Mouse (Mus musculus) brain, embryonic 14.5 days (tissue): ENCODE measurements around the gene Prr36. TPM values are rescaled to one million over a fixed set of nuclear protein-coding genes. Genes with fewer than 3 reads are reported as not detected.
"Not testable (repeated sequence)": the region's sequence is repeated elsewhere in the genome, so short reads cannot be mapped to it uniquely, and the experiment has no call there.

Experiments used
- DNase-seq: peaks from one replicate; pipeline ENCODE4 v3.0.0-alpha.2; 2011; ENCODE audit warnings: low read depth
- CTCF ChIP-seq: fragments of 200-500 bp; IDR thresholded peaks from 2 replicates; pipeline ENCODE4 v1.5.1; 2012; ENCODE audit warnings: inconsistent platforms, mild to moderate bottlenecking, moderate library complexity, borderline replicate concordance; ENCODE audit not compliant: insufficient read depth, insufficient read length; ENCODE audit errors: extremely low read depth
- POLR2A ChIP-seq: fragments of 200-500 bp; IDR thresholded peaks from 2 replicates; pipeline ENCODE4 v1.6.1; 2012; ENCODE audit warnings: mild to moderate bottlenecking, inconsistent platforms, borderline replicate concordance; ENCODE audit not compliant: poor library complexity, insufficient read depth, insufficient read length, severe bottlenecking; ENCODE audit errors: extremely low read depth
- polyA plus RNA-seq: library from polyadenylated mRNA; depleted of rRNA; stranded (reverse); fragments of >200 nt; gene quantifications from 2 replicates; pipeline ENCODE4 v1.2.3, GENCODE M21; 2012; rRNA removed

Prr36 gene
- polyA plus RNA-seq: 32.7 and 82.9 TPM in 2 replicates

GRCm38 (mm10) chr8:4216791-4217621, at the start of gene Prr36:
TSS of gene Prr36 (minus strand) at chr8:4217459.
- TF ChIP-seq POLR2A: peak; percentile 59; the same call in 1 of the 2 replicates
- no peak for TF ChIP-seq CTCF
- DNase-seq: peak; percentile 96

DNA sequence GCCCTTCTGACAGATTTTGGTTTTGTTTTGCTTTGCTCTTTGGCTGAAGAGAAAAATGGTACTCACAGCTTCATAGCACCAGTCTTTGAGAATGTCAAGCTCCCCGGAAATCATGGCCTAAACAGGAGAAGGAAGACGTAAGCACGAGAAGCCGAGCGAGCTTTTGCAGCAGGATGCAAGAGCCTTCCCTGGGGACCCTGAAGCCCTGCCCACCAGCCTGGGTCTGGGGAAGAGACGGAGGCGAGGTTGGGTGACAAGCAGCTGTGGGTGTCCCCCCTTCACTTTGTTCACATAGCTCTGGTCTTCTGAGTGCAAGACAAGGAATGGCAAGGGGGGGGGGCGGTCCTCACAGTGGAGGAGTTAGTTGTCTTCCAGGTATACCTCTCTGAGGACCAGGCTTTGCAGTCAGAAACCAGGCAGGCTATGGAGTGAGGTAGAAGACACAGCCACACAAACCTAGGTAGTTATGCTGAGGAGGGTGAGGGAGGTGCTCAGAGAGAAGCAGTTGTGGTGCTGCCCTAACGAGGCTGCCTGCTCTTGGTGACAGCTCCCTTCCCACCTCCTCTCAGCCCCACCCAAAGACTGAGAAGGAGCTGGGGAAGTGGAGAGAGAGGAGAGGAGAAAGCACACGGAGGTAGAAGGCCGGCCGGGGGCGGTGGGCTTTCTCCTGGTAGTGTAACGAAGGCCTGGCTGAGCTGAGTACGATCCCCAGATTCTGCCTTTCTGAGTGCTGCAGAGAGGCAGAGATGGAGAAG, 48.1 kb upstream of the Prr36 start:
- TF ChIP-seq CTCF (no peak), POLR2A (no peak)
- DNase-seq: no peak

DNA sequence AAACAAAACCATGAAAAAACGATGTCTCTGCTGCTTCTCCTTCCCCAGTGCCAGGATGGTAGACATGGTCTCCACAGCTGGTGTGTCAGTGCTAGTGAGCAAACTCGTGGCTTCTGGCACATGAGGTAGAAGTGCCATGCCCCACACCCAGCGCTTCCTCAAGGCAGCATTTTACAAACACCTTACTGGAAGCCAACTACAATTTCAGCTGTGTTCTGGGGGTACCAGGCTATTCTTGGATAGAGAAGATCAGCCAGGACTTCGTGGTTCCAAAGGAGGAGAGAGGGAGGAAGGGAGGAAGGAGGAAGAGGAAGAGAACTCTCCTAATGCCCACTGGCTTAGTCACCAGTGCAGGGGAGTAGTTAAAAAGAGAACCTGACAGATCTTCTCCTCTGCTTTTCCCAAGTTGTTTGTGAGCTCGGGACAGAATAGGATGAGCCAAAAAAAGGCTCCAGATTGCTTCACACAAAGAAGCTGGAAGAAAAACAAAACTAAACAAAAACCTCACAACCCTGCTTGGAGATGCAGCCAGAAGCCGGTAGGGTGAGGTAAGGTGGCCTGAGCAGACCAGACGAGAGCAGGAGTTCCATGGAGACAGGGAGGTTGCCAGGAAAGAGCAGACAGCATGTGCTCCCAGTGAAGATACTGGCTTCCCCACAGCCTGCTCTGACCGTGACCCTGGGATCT, 46.0 kb upstream of the Prr36 start:
- no peak for DNase-seq
- TF ChIP-seq POLR2A: no peak
- no peak for TF ChIP-seq CTCF

GRCm38 (mm10) chr8:4259805-4260170, 42.5 kb upstream of the Prr36 start:
- TF ChIP-seq CTCF: no peak
- TF ChIP-seq POLR2A: no peak
- DNase-seq: no peak

DNA sequence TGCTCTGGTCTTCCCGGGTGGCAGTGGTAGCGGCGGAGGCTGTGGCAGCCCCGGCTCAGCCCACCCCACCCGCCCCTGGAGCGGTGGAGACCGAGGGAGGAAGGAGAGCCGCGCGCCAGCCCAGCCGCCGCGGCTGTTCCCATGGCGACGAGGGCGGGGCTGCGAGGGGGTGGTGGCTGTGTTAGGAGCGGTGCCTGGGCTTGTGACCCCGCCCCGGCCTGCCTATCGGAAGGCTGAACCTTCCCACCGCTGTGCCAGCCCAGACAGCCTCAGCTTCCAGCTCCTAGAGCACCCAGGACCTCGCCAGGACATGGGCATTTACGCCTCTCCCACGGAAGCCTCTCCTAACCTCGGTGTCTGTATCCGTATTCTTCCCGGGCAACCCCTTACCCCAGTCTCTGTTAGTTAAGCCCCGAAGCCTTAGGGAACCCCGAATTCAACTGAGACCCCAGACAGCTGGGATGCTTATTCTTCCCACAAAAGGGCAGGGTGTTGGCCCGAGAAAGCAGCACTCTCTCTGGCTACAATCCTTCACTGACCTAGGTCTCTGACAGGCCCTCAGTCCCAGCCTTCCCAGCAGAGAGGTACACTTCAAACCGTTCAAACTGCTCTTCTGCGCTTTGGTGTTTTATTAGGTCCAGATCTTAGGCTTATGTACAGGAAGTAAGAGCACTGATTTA, 42.0 kb upstream of the Prr36 start, which contains the start of gene Ctxn1:
Gene Ctxn1 (minus strand): TSS at position 150 of the 680 bp plus-strand sequence.
- peak; percentile 63 for TF ChIP-seq POLR2A
- TF ChIP-seq CTCF: no peak

DNA sequence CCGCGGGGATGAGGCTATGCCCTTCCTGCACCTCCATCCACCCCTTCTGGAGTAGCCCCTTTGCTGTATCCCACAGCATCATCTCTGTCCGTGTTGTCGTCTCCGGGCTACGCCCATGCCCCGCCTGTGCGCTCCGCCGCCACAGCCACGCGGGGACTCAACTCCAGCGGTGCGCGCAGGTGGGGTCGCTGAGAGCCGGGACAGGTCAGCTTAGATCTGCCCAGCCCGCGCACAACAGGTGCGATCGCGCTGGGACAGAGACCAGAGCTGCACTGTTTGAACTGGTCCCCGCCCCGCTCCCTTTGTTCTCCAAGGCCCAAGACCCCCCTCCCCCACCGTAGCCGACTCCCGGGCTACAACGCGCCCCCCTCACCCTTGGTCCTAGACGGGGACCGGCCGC, 41.4 kb upstream of the Prr36 start:
- no peak for DNase-seq
- no peak for TF ChIP-seq POLR2A
- no peak for TF ChIP-seq CTCF

More for the DNA sequence above, 42.0 kb upstream of the Prr36 start, which contains the start of gene Ctxn1:
- DNase-seq: peak; percentile 97

- peak; percentile 89 for DNase-seq
- peak; percentile 94 for TF ChIP-seq CTCF
- no peak for TF ChIP-seq POLR2A
These were observed 41.0 kb upstream of the Prr36 start for GRCm38 (mm10) chr8:4258233-4258632.

DNA sequence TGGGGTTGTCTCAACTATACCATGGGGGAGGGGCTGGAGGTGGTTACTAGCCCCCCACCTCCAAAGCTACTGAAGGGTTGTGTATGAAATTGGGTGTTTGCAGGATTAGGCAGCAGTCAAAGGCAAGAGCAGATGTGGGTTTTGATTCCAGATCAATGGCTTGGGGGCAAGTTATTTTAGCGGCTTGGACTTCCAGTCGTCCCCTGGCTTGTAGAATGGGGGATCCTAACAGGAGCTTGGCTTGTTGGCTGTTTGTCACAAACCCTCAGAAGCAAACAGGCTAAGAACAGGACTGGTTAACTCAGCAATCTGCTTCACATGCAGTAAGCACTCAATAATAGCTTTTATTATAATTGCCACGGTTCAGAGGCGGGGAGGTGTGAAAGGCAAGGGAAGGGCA, 40.1 kb upstream of the Prr36 start:
- no peak for DNase-seq

GRCm38 (mm10) chr8:4256911-4257310, 39.7 kb upstream of the Prr36 start:
- DNase-seq: peak; percentile 44
- TF ChIP-seq POLR2A: no peak
- TF ChIP-seq CTCF: no peak

More for the DNA sequence above, 40.1 kb upstream of the Prr36 start:
- no peak for TF ChIP-seq CTCF

- DNase-seq: not testable (repeated sequence)
These were observed 38.2 kb upstream of the Prr36 start for GRCm38 (mm10) chr8:4255471-4255870.

DNA sequence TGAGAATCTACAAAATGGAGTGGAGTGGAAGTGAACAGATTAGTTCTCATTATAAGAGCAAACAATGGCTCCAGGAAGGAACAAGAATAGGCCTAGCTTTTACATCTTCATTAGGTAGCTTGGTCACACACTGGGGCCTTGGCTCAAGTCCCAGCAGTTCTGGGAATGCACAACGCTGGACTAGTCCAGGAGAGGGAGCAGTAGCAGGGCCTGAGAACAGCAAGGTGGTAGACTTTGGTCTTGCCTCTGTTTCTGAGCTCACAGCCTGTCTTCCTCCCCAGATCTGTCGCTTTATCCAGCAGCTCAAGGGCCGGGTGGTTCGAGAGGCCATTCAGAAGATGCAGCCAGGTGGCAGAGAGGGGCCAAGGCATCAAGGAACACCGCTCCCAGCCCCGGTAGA, 36.7 kb upstream of the Prr36 start:
- peak; percentile 51; the same call in 1 of the 2 replicates for TF ChIP-seq CTCF
- no peak for TF ChIP-seq POLR2A
- peak; percentile 93 for DNase-seq
